8 mouse cellular contexts compared by ENCODE assay signal in the genomic region with DNA sequence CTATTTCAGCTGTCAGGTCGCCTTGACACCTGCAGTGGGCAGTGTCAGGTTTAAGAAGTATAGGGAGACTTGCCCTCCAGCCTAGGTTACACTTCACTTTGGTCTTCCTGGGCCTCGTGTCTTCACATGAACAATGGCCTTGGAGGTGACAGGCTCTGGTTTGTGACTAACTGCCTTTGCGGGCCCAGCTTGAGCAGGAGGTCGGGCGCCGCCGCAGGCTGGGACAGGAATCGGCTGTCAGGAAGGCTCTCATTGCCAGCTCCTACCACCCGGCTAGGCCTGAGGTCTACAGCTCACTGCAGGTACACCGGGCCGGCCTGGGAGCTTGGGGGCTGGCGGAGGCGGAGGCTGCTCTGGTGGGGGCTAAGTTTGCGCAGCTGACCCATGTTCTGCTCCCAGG. TPM values are rescaled to one million over a fixed set of nuclear protein-coding genes. Genes with fewer than 3 reads are reported as not detected.
A peak's percentile ranks its signal among the peaks of the same experiment; 100 is the strongest.
DNase-seq lines count a peak whose midpoint lies in the region; ATAC-seq and TF ChIP-seq lines count a peak whose summit lies in the region.

No protein-coding gene starts in this region.

- peak overlapping the region; percentile 79 for H3K9ac ChIP-seq in forebrain, embryonic 13.5 days
- H3K9ac ChIP-seq in intestine, embryonic 14.5 days (ENCODE audit: low read length) = peak overlapping the region; percentile 74
- peak overlapping the region; percentile 88 for H3K9ac ChIP-seq in liver, embryonic 11.5 days (ENCODE audit: low read depth, low read length)

- peak overlapping the region; percentile 92 for H3K4me2 ChIP-seq in forebrain, embryonic 13.5 days
- peak overlapping the region; percentile 94 for H3K4me2 ChIP-seq in intestine, embryonic 14.5 days (ENCODE audit: low read length)
- H3K4me2 ChIP-seq in liver, embryonic 11.5 days = peak overlapping the region; percentile 85

- TF ChIP-seq POLR2A in testis, adult 2 months (IDR thresholded peaks at IDR 0.05; ENCODE audit: control insufficient read depth, low read depth, low read length) = no peak

- 16% methylated on average over 14 of the region's 14 CpGs for WGBS in forebrain, embryonic 13.5 days
- 12% methylated on average over 14 of the region's 14 CpGs for WGBS in intestine, embryonic 14.5 days
- 27% methylated on average over 14 of the region's 14 CpGs for WGBS in liver, embryonic 11.5 days

- H3K27me3 ChIP-seq in testis, adult 2 months (ENCODE audit: control insufficient read depth, insufficient read depth, low read length) = no peaks in the 10 kb centered on the region
- H3K27me3 ChIP-seq in forebrain, embryonic 13.5 days = no peaks in the 10 kb centered on the region
- no peaks in the 10 kb centered on the region for H3K27me3 ChIP-seq in intestine, embryonic 14.5 days (replicated peaks; ENCODE audit: control insufficient read depth, insufficient read depth, low read length)
- H3K27me3 ChIP-seq in liver, embryonic 11.5 days (replicated peaks; ENCODE audit: control insufficient read depth, insufficient read depth, low read length) = no peaks in the 10 kb centered on the region

- no peaks in the 10 kb centered on the region for H3K9me3 ChIP-seq in forebrain, embryonic 13.5 days (replicated peaks)
- no peaks in the 10 kb centered on the region for H3K9me3 ChIP-seq in intestine, embryonic 14.5 days (ENCODE audit: control insufficient read depth, low read length)
- no peaks in the 10 kb centered on the region for H3K9me3 ChIP-seq in liver, embryonic 11.5 days (ENCODE audit: control insufficient read depth, low read length)

- peak overlapping the region; percentile 97 for H3K4me3 ChIP-seq in testis, adult 2 months (ENCODE audit: control insufficient read depth, low read depth, low read length)
- H3K4me3 ChIP-seq in forebrain, embryonic 13.5 days = peak overlapping the region; percentile 93
- H3K4me3 ChIP-seq in intestine, embryonic 14.5 days (ENCODE audit: low read depth, low read length) = peak overlapping the region; percentile 92
- peak overlapping the region; percentile 95 for H3K4me3 ChIP-seq in liver, embryonic 11.5 days (ENCODE audit: low read depth, low read length)

- ATAC-seq in forebrain, embryonic 13.5 days = no peak
- ATAC-seq in intestine, embryonic 14.5 days (replicated peaks; ENCODE audit: low FRiP score, low TSS enrichment, low read depth) = no peak
- 0 out of 2 replicates have a peak, but pooled peaks have one; percentile 21 for ATAC-seq in liver, embryonic 11.5 days (replicated peaks; ENCODE audit: low FRiP score)

- peak; percentile 31; the same call in 1 of the 2 replicates for TF ChIP-seq CTCF in testis, adult 2 months (IDR thresholded peaks at IDR 0.05; ENCODE audit: control insufficient read depth, insufficient read depth, insufficient replicate concordance, low read depth, low read length)

- peak overlapping the region; percentile 64 for H3K27ac ChIP-seq in testis, adult 2 months (ENCODE audit: control insufficient read depth, insufficient read depth, low read depth, low read length)
- 0 out of 2 replicates have a peak overlapping the region, but pooled peaks have one; percentile 66 for H3K27ac ChIP-seq in forebrain, embryonic 13.5 days
- peak overlapping the region; percentile 84; the same call in 1 of the 2 replicates for H3K27ac ChIP-seq in intestine, embryonic 14.5 days (ENCODE audit: low read depth)
- peak overlapping the region; percentile 89; the same call in 1 of the 2 replicates for H3K27ac ChIP-seq in liver, embryonic 11.5 days (ENCODE audit: low read depth, low read length)

- no peak for DNase-seq in testis, postnatal 14 days (ENCODE audit: low spot score)
- DNase-seq in c-Kit-positive CD71-positive TER-119-negative erythroid progenitor cells, embryonic 14.5 days (ENCODE audit: low read depth) = peak; percentile 68
- peak; percentile 64 for DNase-seq in intestine, embryonic 14.5 days (ENCODE audit: low spot score)
- DNase-seq in liver, embryonic 11.5 days (ENCODE audit: low spot score) = peak; percentile 61
- DNase-seq in naive thymus-derived CD4-positive, alpha-beta T cell, adult 2 months (ENCODE audit: low read depth) = peak; percentile 74
- peak; percentile 75 for DNase-seq in thymus, postnatal 25 days

- H3K4me1 ChIP-seq in testis, adult 2 months (ENCODE audit: control insufficient read depth, insufficient read depth, low read length) = peaks cover 21% of the 10 kb centered on the region
- H3K4me1 ChIP-seq in forebrain, embryonic 13.5 days = peaks cover 41% of the 10 kb centered on the region
- peaks cover 21% of the 10 kb centered on the region for H3K4me1 ChIP-seq in intestine, embryonic 14.5 days (replicated peaks; ENCODE audit: control insufficient read depth, insufficient read depth, low read length)
- H3K4me1 ChIP-seq in liver, embryonic 11.5 days (replicated peaks; ENCODE audit: control insufficient read depth, insufficient read depth, low read length) = peaks cover 25% of the 10 kb centered on the region

- no peaks in the 10 kb centered on the region for H3K36me3 ChIP-seq in testis, adult 2 months (ENCODE audit: control insufficient read depth, insufficient read depth, low read length)
- peaks cover 20% of the 10 kb centered on the region for H3K36me3 ChIP-seq in forebrain, embryonic 13.5 days (ENCODE audit: poor library complexity, severe bottlenecking)
- peaks cover 19% of the 10 kb centered on the region for H3K36me3 ChIP-seq in intestine, embryonic 14.5 days (ENCODE audit: control insufficient read depth, insufficient read depth, low read length)
- H3K36me3 ChIP-seq in liver, embryonic 11.5 days (ENCODE audit: control insufficient read depth, insufficient read depth, low read length) = 0 out of 2 replicates have a peak, but pooled peaks cover 3% of the 10 kb centered on the region

RNA-seq across cellular contexts. Expression of gene Ogfod2, which starts 0.9 kb away (rescaled TPM):
- 50.9 and 57.5 TPM in 2 replicates for polyA plus RNA-seq in testis, adult 2 months (2012; rRNA removed)
- polyA plus RNA-seq in forebrain, embryonic 13.5 days (2015; fragmentation: Nextera tagmentation; extraction: Ambion mirVana) = 23.5 and 24.3 TPM in 2 replicates
- 17.1 and 18.0 TPM in 2 replicates for polyA plus RNA-seq in intestine, embryonic 14.5 days (2014; fragmentation: Nextera tagmentation; extraction: Ambion mirVana)
- polyA plus RNA-seq in liver, embryonic 11.5 days (2014; fragmentation: Nextera tagmentation; extraction: Ambion mirVana) = 23.3 and 29.0 TPM in 2 replicates

RNA-seq across cellular contexts. Expression of gene Arl6ip4, which starts 2.9 kb away (rescaled TPM):
- 28.3 and 35.7 TPM in 2 replicates for polyA plus RNA-seq in testis, adult 2 months (2012; rRNA removed)
- 80.8 and 83.0 TPM in 2 replicates for polyA plus RNA-seq in forebrain, embryonic 13.5 days (2015; fragmentation: Nextera tagmentation; extraction: Ambion mirVana)
- polyA plus RNA-seq in intestine, embryonic 14.5 days (2014; fragmentation: Nextera tagmentation; extraction: Ambion mirVana) = 93.8 and 99.9 TPM in 2 replicates
- polyA plus RNA-seq in liver, embryonic 11.5 days (2014; fragmentation: Nextera tagmentation; extraction: Ambion mirVana) = 122 and 138 TPM in 2 replicates

RNA-seq across cellular contexts. Expression of gene Abcb9, which starts 17.4 kb away (rescaled TPM):
- 21.6 and 24.8 TPM in 2 replicates for polyA plus RNA-seq in testis, adult 2 months (2012; rRNA removed)
- 5.8 and 6.1 TPM in 2 replicates for polyA plus RNA-seq in forebrain, embryonic 13.5 days (2015; fragmentation: Nextera tagmentation; extraction: Ambion mirVana)
- 1.5 and 1.8 TPM in 2 replicates for polyA plus RNA-seq in intestine, embryonic 14.5 days (2014; fragmentation: Nextera tagmentation; extraction: Ambion mirVana)
- 4.1 and 4.8 TPM in 2 replicates for polyA plus RNA-seq in liver, embryonic 11.5 days (2014; fragmentation: Nextera tagmentation; extraction: Ambion mirVana)
